Mouse (Mus musculus) CD4-positive naive resting alpha-beta T cell, adult 57 days (primary cell): ENCODE results near the gene Uhrf1. TPM values are rescaled to one million over a fixed set of nuclear protein-coding genes. Genes with fewer than 3 reads are reported as not detected.

ENCODE experiments used
- total RNA-seq: library from RNA; stranded (reverse); gene quantifications from one replicate; pipeline ENCODE4 v1.2.4, GENCODE M21; 2023

The Uhrf1 gene
- total RNA-seq = 3.9 TPM

GRCm38 (mm10) chr17:56303160-56303846 lies at the start of gene Uhrf1:
TSS of gene Uhrf1 (plus strand) at chr17:56303321.

GRCm38 (mm10) chr17:56256239-56256881 lies 46.8 kb upstream of the Uhrf1 start, which contains the start of gene Fem1a:
TSS of gene Fem1a (plus strand) at chr17:56256810.

GRCm38 (mm10) chr17:56276643-56277566 lies 26.2 kb upstream of the Uhrf1 start, which contains the start of gene Ticam1:
TSS of gene Ticam1 (minus strand) at chr17:56276786.

GRCm38 (mm10) chr17:56292531-56293222 lies 10.4 kb upstream of the Uhrf1 start, which contains the start of gene Plin3:
TSS of gene Plin3 (minus strand) at chr17:56292873.

GRCm38 (mm10) chr17:56300186-56300585 lies 2.9 kb upstream of the Uhrf1 start, which contains the start of gene Arrdc5:
TSS of gene Arrdc5 (minus strand) at chr17:56300286.

GRCm38 (mm10) chr17:56325450-56326152 lies 22.5 kb downstream of the Uhrf1 start, which contains the start of gene Kdm4b:
TSS of gene Kdm4b (plus strand) at chr17:56326062.

Other genes with a start within 250 kb of the Uhrf1 start
- gene Ubxn6, start 228.3 kb upstream of the Uhrf1 start, total RNA-seq = 74.7 TPM
- 124 TPM for gene Hdgfl2, start 223.7 kb upstream of the Uhrf1 start, total RNA-seq
- not detected for gene Plin4, start 193.5 kb upstream of the Uhrf1 start, total RNA-seq
- not detected for gene Plin5, start 185.7 kb upstream of the Uhrf1 start, total RNA-seq
- not detected for gene Lrg1, start 181.3 kb upstream of the Uhrf1 start, total RNA-seq
- gene Sema6b, start 163.0 kb upstream of the Uhrf1 start, total RNA-seq = 0.24 TPM
- gene Tnfaip8l1, start 140.8 kb upstream of the Uhrf1 start, total RNA-seq = 17.3 TPM
- 50.6 TPM for gene Mydgf, start 119.4 kb upstream of the Uhrf1 start, total RNA-seq
- gene Dpp9, start 84.4 kb upstream of the Uhrf1 start, total RNA-seq = 48.0 TPM
- gene Fem1a, start 46.5 kb upstream of the Uhrf1 start, total RNA-seq = 22.6 TPM
- 10.6 TPM for gene Ticam1, start 26.5 kb upstream of the Uhrf1 start, total RNA-seq
- gene Plin3, start 10.4 kb upstream of the Uhrf1 start, total RNA-seq = 10.9 TPM
- gene Arrdc5, start 3.0 kb upstream of the Uhrf1 start, total RNA-seq = not detected
- 77.4 TPM for gene Kdm4b, start 22.7 kb downstream of the Uhrf1 start, total RNA-seq
- gene Ptprs, start 173.2 kb downstream of the Uhrf1 start, total RNA-seq = 11.4 TPM
- not detected for gene Znrf4, start 209.1 kb downstream of the Uhrf1 start, total RNA-seq